Mouse (Mus musculus) liver, embryonic 14.5 days (tissue): ENCODE data around the gene Gab2. TPM values are rescaled to one million over a fixed set of nuclear protein-coding genes. Genes with fewer than 3 reads are reported as not detected.

Source experiments
- ATAC-seq: fragments of 200-750 bp; cut with Nextera tagmentation; 2 replicates; pipeline ENCODE4 v1.8.0; 2017; ENCODE audit warnings: moderate number of reproducible peaks, mild to moderate bottlenecking, moderate library complexity; ENCODE audit not compliant: insufficient read depth
- DNase-seq, 3 experiments: peaks; one replicate each; pipeline ENCODE4 v3.0.0-alpha.2; 2012 to 2013; ENCODE audit warnings: low read depth in 3 of 3, low spot score in 3 of 3
- H3K27ac ChIP-seq: fragments of 300-500 bp; sonication (generic); 2 replicates; pipeline ENCODE4 v1.5.1; 2014; ENCODE audit warnings: moderate library complexity, mild to moderate bottlenecking, control low read depth, inconsistent platforms
- H3K27me3 ChIP-seq: fragments of 300-500 bp; sonication (generic); 2 replicates; pipeline ENCODE4 v1.6.1; 2014; ENCODE audit warnings: mild to moderate bottlenecking, low read length, moderate library complexity; ENCODE audit not compliant: control insufficient read depth, insufficient read depth
- H3K36me3 ChIP-seq: fragments of 300-500 bp; sonication (generic); replicated peaks from 2 replicates; pipeline ENCODE4 v1.6.1; 2014; ENCODE audit warnings: low read depth; ENCODE audit not compliant: control insufficient read depth, insufficient read depth
- H3K4me1 ChIP-seq, 2 experiments: fragments of 200-500 bp in 1 of 2; fragments of 300-500 bp in 1 of 2; sonication (generic) in 1 of 2; replicated peaks; 2 replicates each; pipeline ENCODE4 v1.6.1; 2012 to 2014; ENCODE audit warnings: antibody characterized with exemption in 1 of 2, inconsistent platforms in 1 of 2, low read length in 1 of 2; ENCODE audit not compliant: control insufficient read depth in 2 of 2, insufficient read depth in 2 of 2
- H3K4me2 ChIP-seq: fragments of 300-500 bp; sonication (generic); 2 replicates; pipeline ENCODE4 v1.6.1; 2014; ENCODE audit warnings: low read depth, mild to moderate bottlenecking, control low read depth, moderate library complexity
- H3K4me3 ChIP-seq, 2 experiments: fragments of 200-500 bp in 1 of 2; fragments of 300-500 bp in 1 of 2; sonication (generic) in 1 of 2; 2 replicates each; pipeline ENCODE4 v1.5.1; 2012 to 2014; ENCODE audit warnings: low read depth in 2 of 2, low read length in 2 of 2, mild to moderate bottlenecking in 2 of 2, control low read depth in 1 of 2, inconsistent platforms in 1 of 2, moderate library complexity in 1 of 2; ENCODE audit not compliant: insufficient read depth in 1 of 2
- H3K9ac ChIP-seq: fragments of 300-500 bp; sonication (generic); replicated peaks from 2 replicates; pipeline ENCODE4 v1.6.1; 2014; ENCODE audit warnings: mild to moderate bottlenecking, control low read depth, moderate library complexity
- H3K9me3 ChIP-seq: fragments of 300-500 bp; sonication (generic); 2 replicates; pipeline ENCODE4 v1.6.1; 2016; ENCODE audit warnings: low read length, mixed read lengths; ENCODE audit not compliant: control insufficient read depth
- CTCF ChIP-seq: IDR thresholded peaks from 2 replicates; pipeline ENCODE4 v1.5.1; 2016; ENCODE audit warnings: antibody characterized with exemption, low read depth, control low read depth
- EP300 ChIP-seq: IDR thresholded peaks from 2 replicates; pipeline ENCODE4 v1.6.1; 2016; ENCODE audit warnings: antibody characterized with exemption, low read depth
- WGBS: fragments of 180-500 bp; shearing (Covaris S2); extraction: QIAGEN DNeasy Blood & Tissue Kit; methylation state at CpG from one replicate; pipeline ENCODE4 v1.1.7; 2014; ENCODE audit not compliant: insufficient replicate concordance; 5-methylcytosine and 5-hydroxymethylcytosine counted together
- polyA plus RNA-seq, 2 experiments: library from polyadenylated mRNA; depleted of rRNA in 1 of 2; stranded (reverse) in 1 of 2; unstranded in 1 of 2; fragments of >200 nt; fragmentation: Nextera tagmentation in 1 of 2; extraction: Ambion mirVana in 1 of 2; gene quantifications; 2 replicates each; pipeline versions ENCODE4 v1.2.1 to v1.2.3; 2012 to 2014

Gab2 gene
- polyA plus RNA-seq, 2 experiments, result 1.9 to 2.4 TPM

DNA sequence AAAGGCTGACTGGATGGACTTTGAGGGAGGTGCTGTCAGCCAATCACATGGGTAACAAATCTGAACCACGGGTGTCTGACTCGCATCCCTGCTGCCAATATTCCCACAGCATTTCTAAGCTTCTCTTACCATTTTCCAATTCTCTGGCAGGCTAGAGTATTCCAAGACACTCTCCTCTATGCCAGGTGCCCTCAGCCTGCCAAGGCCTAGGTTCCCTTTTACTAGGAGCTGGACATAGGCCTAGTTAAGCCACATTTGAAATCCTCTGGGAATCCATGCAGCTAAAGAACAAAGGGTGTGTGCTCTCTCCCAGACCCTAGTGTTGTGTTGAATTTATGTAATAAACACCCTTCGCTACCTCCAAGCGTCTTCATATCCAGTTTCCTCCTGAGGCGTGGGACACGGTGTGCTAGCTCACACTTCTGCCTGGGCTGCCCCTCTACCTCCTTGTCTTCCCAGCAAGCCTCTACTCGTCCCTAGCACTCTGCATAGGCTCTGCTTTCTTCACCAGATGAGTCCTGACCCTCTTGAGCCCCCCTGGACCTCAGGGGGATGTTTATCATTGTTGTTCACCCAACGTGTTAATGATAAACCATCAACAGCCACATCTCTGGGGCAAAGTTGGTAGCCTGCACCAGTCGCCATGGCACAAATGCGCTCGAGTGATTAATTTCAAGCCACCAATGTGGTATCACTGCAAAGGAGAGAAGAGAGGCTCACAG is 270.6 kb downstream of the Gab2 start:
- H3K9ac ChIP-seq, result no peak overlapping the region
- H3K4me2 ChIP-seq, result no peak overlapping the region
- H3K27me3 ChIP-seq, result no peaks in the 10 kb centered on the region
- H3K4me3 ChIP-seq, result no peak overlapping the region
- H3K27ac ChIP-seq, result no peak overlapping the region
- no peaks in the 10 kb centered on the region for H3K9me3 ChIP-seq
- no peaks in the 10 kb centered on the region for H3K36me3 ChIP-seq
- WGBS, result 67% methylated on average over 11 of the region's 11 CpGs
- ATAC-seq (no peak), DNase-seq (no peak)
- H3K4me1 ChIP-seq, result peaks cover 0 to 3% of the 10 kb centered on the region in 2 experiments; a peak in 1 of 4 replicates
- TF ChIP-seq CTCF (no peak), EP300 (no peak)

DNA sequence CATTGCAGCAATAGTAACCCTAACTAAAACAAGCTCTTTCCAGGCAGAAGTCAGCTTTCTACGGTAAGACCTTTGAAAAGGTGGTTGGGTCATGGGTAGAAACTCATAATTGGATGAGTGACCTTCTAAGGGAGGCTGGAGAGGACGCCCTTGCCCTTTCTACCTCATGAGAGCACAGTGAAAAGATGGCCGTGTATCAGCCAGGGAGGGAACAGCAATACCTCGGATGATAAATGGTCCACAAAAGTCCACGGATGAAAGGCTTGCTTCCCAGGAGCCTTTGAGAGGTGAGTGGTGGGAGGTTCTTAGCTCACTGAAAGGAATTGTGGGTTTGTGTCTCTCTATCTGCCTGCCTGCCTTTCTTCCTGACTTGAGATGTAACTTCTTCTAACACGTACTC is 272.0 kb downstream of the Gab2 start:
- Histone ChIP-seq H3K27me3 (no peaks in the 10 kb centered on the region), H3K27ac (no peak overlapping the region), H3K4me1 (no peaks in the 10 kb centered on the region; a peak in 1 of 4 replicates), H3K9ac (no peak overlapping the region), H3K4me2 (no peak overlapping the region), H3K9me3 (no peaks in the 10 kb centered on the region), H3K36me3 (no peaks in the 10 kb centered on the region), H3K4me3 (no peak overlapping the region)
- no peak for TF ChIP-seq EP300
- no peak for TF ChIP-seq CTCF
- 62% methylated on average over 6 of the region's 6 CpGs for WGBS
- DNase-seq (no peak), ATAC-seq (no peak)

DNA sequence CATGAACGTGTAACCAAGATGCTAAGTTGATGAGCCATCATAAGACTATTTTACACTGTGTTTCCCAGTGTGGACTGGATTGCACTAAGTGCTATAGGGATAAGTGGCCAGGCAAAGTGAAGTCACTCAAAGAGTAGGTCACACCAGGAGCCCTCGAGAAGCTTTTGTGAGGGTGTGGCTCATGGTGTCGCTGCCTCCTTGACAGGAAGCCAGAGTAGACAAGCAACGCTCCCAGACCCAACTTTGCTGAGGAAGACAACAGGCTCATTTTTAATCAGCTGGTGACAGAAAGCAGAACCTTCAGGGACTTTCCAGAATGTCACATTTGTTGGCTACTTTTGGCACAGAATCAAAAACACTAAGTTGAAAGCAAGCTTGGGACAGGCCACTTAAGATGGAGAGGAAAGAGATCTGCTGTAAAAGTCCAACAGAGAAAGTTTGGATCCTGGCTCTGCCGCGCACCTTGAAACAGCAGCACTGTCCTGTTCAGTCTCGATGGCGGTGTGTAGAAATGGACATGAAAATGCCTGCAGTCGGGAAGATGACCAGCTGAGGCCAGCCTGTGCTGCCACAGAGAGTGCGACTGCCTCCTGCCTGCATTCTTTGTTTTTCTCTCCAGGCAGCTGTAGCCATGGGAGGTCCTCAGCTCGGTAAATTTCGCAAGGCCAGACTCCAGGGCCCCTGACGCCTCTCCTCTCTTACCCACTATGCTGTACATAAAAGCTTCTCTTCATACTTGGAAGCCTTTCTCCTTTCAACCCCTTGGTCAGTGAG is 273.9 kb downstream of the Gab2 start:
- H3K27ac ChIP-seq, result no peak overlapping the region

DNA sequence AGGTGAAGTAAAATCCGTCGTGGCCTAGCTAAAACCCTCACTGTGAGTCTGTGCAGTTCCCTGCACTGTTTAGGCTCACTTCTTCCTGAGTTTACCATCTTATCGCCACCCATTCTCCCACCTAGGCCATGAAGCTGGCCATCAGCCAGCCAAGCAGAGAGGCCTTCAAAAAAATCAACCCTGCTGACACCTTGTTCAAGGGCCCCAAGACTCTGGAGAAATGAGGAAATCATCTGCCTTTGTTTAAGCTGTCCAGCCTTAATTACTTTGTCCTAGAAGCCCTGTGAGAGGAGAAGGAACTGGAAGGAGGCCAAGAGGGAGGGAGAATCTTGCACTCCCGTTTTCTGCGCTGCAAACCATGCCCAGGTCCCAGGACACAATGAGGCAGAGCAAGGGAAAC is 274.9 kb downstream of the Gab2 start:
- no peak overlapping the region for H3K9ac ChIP-seq
- DNase-seq, result no peak
- H3K4me2 ChIP-seq, result no peak overlapping the region
- ATAC-seq, result no peak
- H3K4me3 ChIP-seq, result no peak overlapping the region
- TF ChIP-seq EP300 (no peak), CTCF (no peak)
- no peaks in the 10 kb centered on the region for H3K9me3 ChIP-seq
- no peak overlapping the region for H3K27ac ChIP-seq
- no peaks in the 10 kb centered on the region; a peak in 1 of 4 replicates for H3K4me1 ChIP-seq
- H3K27me3 ChIP-seq, result no peaks in the 10 kb centered on the region
- 63% methylated on average over 5 of the region's 5 CpGs for WGBS
- H3K36me3 ChIP-seq, result no peaks in the 10 kb centered on the region

More for the DNA sequence above, 273.9 kb downstream of the Gab2 start:
- TF ChIP-seq CTCF (no peak), EP300 (no peak)
- no peaks in the 10 kb centered on the region for H3K27me3 ChIP-seq
- H3K9ac ChIP-seq, result no peak overlapping the region
- H3K4me2 ChIP-seq, result no peak overlapping the region
- H3K4me3 ChIP-seq, result no peak overlapping the region
- H3K36me3 ChIP-seq, result no peaks in the 10 kb centered on the region
- WGBS, result 37% methylated on average over 13 of the region's 13 CpGs
- ATAC-seq (no peak), DNase-seq (no peak)
- no peaks in the 10 kb centered on the region for H3K9me3 ChIP-seq
- no peaks in the 10 kb centered on the region; a peak in 1 of 4 replicates for H3K4me1 ChIP-seq

DNA sequence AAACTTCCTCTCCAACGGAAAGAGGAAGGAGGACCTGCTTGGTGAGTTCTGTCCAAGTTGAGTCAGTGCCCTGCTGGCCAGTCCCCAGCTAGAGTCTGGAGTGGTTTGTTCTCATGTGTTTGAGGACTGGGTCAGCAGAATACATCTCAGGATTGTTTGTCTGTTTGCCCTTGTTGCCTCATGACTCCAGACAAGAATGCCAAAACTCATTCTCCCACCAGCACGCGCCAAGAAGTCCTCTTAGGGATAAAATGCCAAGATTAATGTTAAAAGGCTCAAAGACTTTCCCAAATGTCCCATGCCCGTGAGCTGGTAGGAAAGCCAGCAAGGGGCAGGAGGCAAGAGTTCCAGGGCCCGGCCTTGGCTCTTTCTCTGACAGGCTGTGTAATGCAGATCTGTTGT is 275.5 kb downstream of the Gab2 start:
- DNase-seq (no peak), ATAC-seq (no peak)
- TF ChIP-seq CTCF (no peak), EP300 (no peak)
- H3K4me3 ChIP-seq, result no peak overlapping the region
- H3K4me1 ChIP-seq, result no peaks in the 10 kb centered on the region; a peak in 1 of 4 replicates
- no peaks in the 10 kb centered on the region for H3K27me3 ChIP-seq
- no peak overlapping the region for H3K27ac ChIP-seq
- H3K9ac ChIP-seq, result no peak overlapping the region
- 52% methylated on average over 5 of the region's 5 CpGs for WGBS
- H3K36me3 ChIP-seq, result no peaks in the 10 kb centered on the region
- no peaks in the 10 kb centered on the region for H3K9me3 ChIP-seq
- no peak overlapping the region for H3K4me2 ChIP-seq
